Mouse (Mus musculus): ENCODE results near the gene Cep83.

The Cep83 gene

GRCm38 (mm10) chr10:94779319-94779718 lies 90.9 kb downstream of the Cep83 start:
- no peak for DNase-seq (ENCODE audit: low spot score in 2 of 2)

GRCm38 (mm10) chr10:94780618-94781262 lies 92.3 kb downstream of the Cep83 start:
- DNase-seq (ENCODE audit: low spot score in 2 of 2): no peak

- DNase-seq (ENCODE audit: low spot score in 2 of 2): no peak
These were observed 100.8 kb downstream of the Cep83 start for GRCm38 (mm10) chr10:94789205-94789604.

GRCm38 (mm10) chr10:94793914-94794313 lies 105.5 kb downstream of the Cep83 start:
- no peak for DNase-seq (ENCODE audit: low spot score in 2 of 2)

DNA sequence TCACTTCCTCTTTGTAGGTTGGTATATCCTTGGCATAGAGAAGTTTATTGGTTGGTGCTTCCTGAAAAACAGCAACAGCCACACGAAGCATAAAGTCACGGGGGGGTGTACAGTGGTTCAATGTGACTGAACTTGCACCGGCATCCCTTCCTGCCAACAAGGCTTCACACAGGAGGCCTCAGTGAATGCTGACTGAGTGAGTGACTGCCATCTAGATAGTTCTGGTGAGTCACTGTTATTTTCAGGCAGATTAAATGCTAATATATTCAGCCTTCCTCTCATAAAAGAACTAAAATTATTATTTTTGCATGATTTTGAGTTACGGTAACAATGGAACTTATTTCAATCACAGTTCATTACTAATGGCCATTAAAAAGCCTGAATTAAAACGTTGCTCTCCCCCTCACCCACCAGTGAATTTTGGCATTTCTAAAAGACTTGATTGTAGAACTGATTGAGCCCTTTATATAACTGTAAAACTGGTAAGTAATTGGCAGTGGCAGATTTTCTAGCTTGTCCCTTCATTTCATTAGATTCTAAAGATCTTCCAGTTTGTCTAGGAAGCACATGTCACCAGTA lies 106.3 kb downstream of the Cep83 start:
- no peak for DNase-seq (ENCODE audit: low spot score in 2 of 2)

- DNase-seq (ENCODE audit: low spot score in 2 of 2): no peak
These were observed 109.7 kb downstream of the Cep83 start for GRCm38 (mm10) chr10:94798128-94798527.

- no peak for DNase-seq (ENCODE audit: low spot score in 2 of 2)
These were observed 111.2 kb downstream of the Cep83 start for GRCm38 (mm10) chr10:94799485-94800239.

- no peak for DNase-seq (ENCODE audit: low spot score in 2 of 2)
These were observed 112.4 kb downstream of the Cep83 start for GRCm38 (mm10) chr10:94800677-94801354.

DNA sequence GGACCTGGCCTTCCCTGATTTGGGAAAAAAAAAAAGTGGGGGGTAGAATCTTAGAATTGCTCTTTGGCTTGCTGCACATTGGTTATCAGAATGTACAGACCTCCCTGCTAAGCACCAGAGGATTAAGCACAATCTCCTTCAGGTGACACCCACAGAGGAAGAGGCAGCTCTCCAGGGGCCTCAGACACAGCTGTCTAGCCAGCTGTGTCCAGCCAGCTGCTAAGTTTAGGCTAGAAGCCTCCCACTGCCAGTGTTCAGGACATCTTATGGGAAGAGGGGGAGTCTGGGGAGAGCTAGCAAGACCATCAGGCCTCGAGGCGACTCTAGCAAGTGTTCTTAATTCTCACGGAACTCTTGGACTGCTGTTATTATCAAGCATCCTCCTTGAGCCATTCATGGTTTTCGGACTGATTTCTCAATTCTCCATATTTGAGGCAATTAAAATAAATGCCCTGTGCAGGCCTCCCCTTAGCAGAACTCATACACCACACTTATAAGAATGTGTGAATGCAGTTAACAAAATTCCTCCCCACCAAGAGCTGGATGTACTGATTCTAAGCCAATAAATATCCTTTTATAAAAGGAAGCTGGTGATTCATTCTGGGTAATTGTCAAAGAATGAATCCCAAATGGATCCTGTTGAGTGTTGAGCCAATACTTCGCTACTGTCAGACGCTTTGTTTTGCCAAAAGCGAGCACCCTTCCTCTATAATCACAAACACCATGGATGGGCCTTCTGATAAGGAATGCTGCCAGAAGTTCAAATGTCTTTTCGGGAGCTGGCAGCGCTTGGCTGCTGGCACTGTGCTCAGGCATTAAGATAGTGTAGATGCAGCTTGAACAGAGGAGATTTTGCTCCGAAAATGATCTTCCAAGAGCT lies 115.8 kb downstream of the Cep83 start:
- no peak for DNase-seq (ENCODE audit: low spot score in 2 of 2)

DNA sequence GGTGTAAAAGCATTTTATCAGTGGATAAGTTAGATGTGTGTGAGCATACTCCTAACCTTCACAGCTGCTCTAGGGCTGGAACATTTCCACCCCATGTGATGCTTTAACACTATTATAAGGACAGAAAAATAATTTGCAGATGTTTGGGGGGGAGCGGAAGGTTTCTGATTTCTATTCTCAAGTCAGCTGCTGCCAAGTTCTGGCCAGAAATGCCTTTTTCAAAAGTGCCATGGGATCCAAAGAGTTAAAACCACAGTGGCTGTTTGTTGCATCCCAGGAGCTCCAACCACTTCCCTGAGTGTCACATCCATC lies 116.4 kb downstream of the Cep83 start:
- DNase-seq (ENCODE audit: low spot score in 2 of 2): no peak

GRCm38 (mm10) chr10:94807323-94807722 lies 118.9 kb downstream of the Cep83 start:
- no peak for DNase-seq (ENCODE audit: low spot score in 2 of 2)

- DNase-seq (ENCODE audit: low spot score in 2 of 2): no peak
These were observed 119.8 kb downstream of the Cep83 start for GRCm38 (mm10) chr10:94808275-94808674.

GRCm38 (mm10) chr10:94809946-94810472 lies 121.6 kb downstream of the Cep83 start:
- DNase-seq (ENCODE audit: low spot score in 2 of 2): no peak

GRCm38 (mm10) chr10:94811907-94812851 lies 123.7 kb downstream of the Cep83 start:
- DNase-seq (ENCODE audit: low spot score in 2 of 2): no peak

- no peak for DNase-seq (ENCODE audit: low spot score in 2 of 2)
These were observed 129.7 kb downstream of the Cep83 start for GRCm38 (mm10) chr10:94818127-94818526.

- no peak for DNase-seq (ENCODE audit: low spot score in 2 of 2)
These were observed 130.6 kb downstream of the Cep83 start for GRCm38 (mm10) chr10:94818781-94819665.

- no peak for DNase-seq (ENCODE audit: low spot score in 2 of 2)
These were observed 135.7 kb downstream of the Cep83 start for GRCm38 (mm10) chr10:94823971-94824760.

- DNase-seq (ENCODE audit: low spot score in 2 of 2): no peak
These were observed 137.5 kb downstream of the Cep83 start for GRCm38 (mm10) chr10:94825951-94826350.

Data from cerebellum, postnatal 4 days (tissue).